Mouse (Mus musculus) forebrain, embryonic 12.5 days (tissue): ENCODE results near the gene Gh. TPM values are rescaled to one million over a fixed set of nuclear protein-coding genes. Genes with fewer than 3 reads are reported as not detected.
A peak's percentile ranks its signal among the peaks of the same experiment; 100 is the strongest.

Source experiments
- ATAC-seq: fragments of 200-750 bp; cut with Nextera tagmentation; 2 replicates; pipeline ENCODE4 v1.8.0; 2017; ENCODE audit warnings: moderate TSS enrichment; ENCODE audit not compliant: low FRiP score
- H3K27ac ChIP-seq: fragments of 300-500 bp; sonication (generic); 2 replicates; pipeline ENCODE4 v1.5.1; 2016; ENCODE audit warnings: mild to moderate bottlenecking
- H3K27me3 ChIP-seq: fragments of 300-500 bp; sonication (generic); 2 replicates; pipeline ENCODE4 v1.6.1; 2016; ENCODE audit warnings: mild to moderate bottlenecking
- H3K36me3 ChIP-seq: fragments of 300-500 bp; sonication (generic); replicated peaks from 2 replicates; pipeline ENCODE4 v1.6.1; 2016; ENCODE audit warnings: mild to moderate bottlenecking
- H3K4me1 ChIP-seq: fragments of 300-500 bp; sonication (generic); 2 replicates; pipeline ENCODE4 v1.6.1; 2016
- H3K4me2 ChIP-seq: fragments of 300-500 bp; sonication (generic); 2 replicates; pipeline ENCODE4 v1.6.1; 2016; ENCODE audit warnings: mild to moderate bottlenecking, moderate library complexity
- H3K4me3 ChIP-seq: fragments of 300-500 bp; sonication (generic); replicated peaks from 2 replicates; pipeline ENCODE4 v1.5.1; 2016; ENCODE audit warnings: mild to moderate bottlenecking
- H3K9ac ChIP-seq: fragments of 300-500 bp; sonication (generic); 2 replicates; pipeline ENCODE4 v1.6.1; 2016; ENCODE audit warnings: mild to moderate bottlenecking
- H3K9me3 ChIP-seq: fragments of 300-500 bp; sonication (generic); 2 replicates; pipeline ENCODE4 v1.6.1; 2016
- WGBS: fragments of 180-500 bp; shearing (Covaris S2); methylation state at CpG from one replicate; pipeline ENCODE4 v1.1.7; 2016; 5-methylcytosine and 5-hydroxymethylcytosine counted together
- polyA plus RNA-seq: library from polyadenylated mRNA; unstranded; fragments of >200 nt; fragmentation: Nextera tagmentation; extraction: Ambion mirVana; gene quantifications from 2 replicates; pipeline ENCODE4 v1.2.1, GENCODE M21; 2016

Gene Gh
- polyA plus RNA-seq, 1 experiment from 2014 or later, result not detected

DNA sequence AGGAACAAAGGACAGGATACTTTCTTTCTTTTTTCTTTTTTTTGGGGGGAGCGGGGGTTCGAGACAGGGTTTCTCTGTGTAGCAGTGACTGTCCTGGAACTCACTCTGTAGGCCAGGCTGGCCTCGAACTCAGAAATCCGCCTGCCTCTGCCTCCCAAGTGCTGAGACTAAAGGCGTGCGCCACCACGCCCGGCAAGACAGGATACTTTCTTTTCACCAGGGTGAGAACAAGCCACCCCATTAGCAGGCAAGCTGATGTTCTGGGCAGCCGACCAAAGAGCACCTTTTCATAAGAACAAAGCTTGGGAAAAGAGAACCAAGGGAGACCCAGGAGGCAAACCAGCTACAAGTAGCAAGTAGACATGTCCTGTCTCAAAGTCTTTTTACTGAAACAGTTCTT is 5.1 kb upstream of the Gh start:
- Histone ChIP-seq H3K9me3 (no peaks in the 10 kb centered on the region), H3K4me3 (no peak overlapping the region), H3K36me3 (no peaks in the 10 kb centered on the region), H3K27ac (no peak overlapping the region), H3K4me1 (no peaks in the 10 kb centered on the region), H3K4me2 (no peak overlapping the region), H3K9ac (no peak overlapping the region), H3K27me3 (no peaks in the 10 kb centered on the region)
- ATAC-seq, result no peak
- 81% methylated on average over 9 of the region's 9 CpGs for WGBS

DNA sequence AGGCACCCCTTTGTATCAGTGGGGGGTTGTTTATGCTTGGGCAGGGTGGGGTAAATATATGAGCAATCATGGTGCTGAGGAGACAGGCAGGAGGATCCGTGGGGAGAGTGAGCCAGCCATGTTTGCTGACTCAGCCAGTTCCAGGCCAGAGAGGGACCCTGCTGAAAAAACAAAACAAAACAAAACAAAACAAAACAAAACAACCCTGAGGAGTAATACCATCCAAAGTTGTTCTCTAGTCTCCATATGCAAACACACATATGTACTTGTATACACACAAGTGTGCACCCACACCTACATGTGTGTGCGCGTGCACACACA is 4.4 kb upstream of the Gh start:
- Histone ChIP-seq H3K9me3 (no peaks in the 10 kb centered on the region), H3K4me2 (no peak overlapping the region), H3K27ac (no peak overlapping the region), H3K9ac (no peak overlapping the region), H3K4me1 (no peaks in the 10 kb centered on the region), H3K4me3 (no peak overlapping the region), H3K36me3 (no peaks in the 10 kb centered on the region), H3K27me3 (no peaks in the 10 kb centered on the region)
- no peak for ATAC-seq
- 90% methylated on average over 3 of the region's 3 CpGs for WGBS

- Histone ChIP-seq H3K4me2 (no peak overlapping the region), H3K4me1 (no peaks in the 10 kb centered on the region), H3K27ac (no peak overlapping the region), H3K27me3 (no peaks in the 10 kb centered on the region), H3K9me3 (no peaks in the 10 kb centered on the region), H3K36me3 (no peaks in the 10 kb centered on the region), H3K9ac (no peak overlapping the region), H3K4me3 (no peak overlapping the region)
- no peak for ATAC-seq
- WGBS, result 83% methylated on average over 10 of the region's 10 CpGs
Measured at GRCm38 (mm10) chr11:106305348-106306064, 3.8 kb upstream of the Gh start.

GRCm38 (mm10) chr11:106302634-106303033 is 969 bp upstream of the Gh start:
- WGBS, result 24% methylated on average over 2 of the region's 2 CpGs
- Histone ChIP-seq H3K4me1 (no peaks in the 10 kb centered on the region), H3K9ac (no peak overlapping the region), H3K27me3 (no peaks in the 10 kb centered on the region), H3K4me3 (no peak overlapping the region), H3K36me3 (no peaks in the 10 kb centered on the region), H3K27ac (no peak overlapping the region), H3K4me2 (no peak overlapping the region), H3K9me3 (no peaks in the 10 kb centered on the region)
- no peak for ATAC-seq

- ATAC-seq, result no peak
- H3K9ac ChIP-seq, result no peak overlapping the region
- H3K4me3 ChIP-seq, result no peak overlapping the region
- H3K36me3 ChIP-seq, result no peaks in the 10 kb centered on the region
- H3K4me1 ChIP-seq, result no peaks in the 10 kb centered on the region
- no peak overlapping the region for H3K4me2 ChIP-seq
- no peaks in the 10 kb centered on the region for H3K9me3 ChIP-seq
- no peak overlapping the region for H3K27ac ChIP-seq
- H3K27me3 ChIP-seq, result no peaks in the 10 kb centered on the region
- WGBS, result 92% methylated on average over 2 of the region's 2 CpGs
Measured at GRCm38 (mm10) chr11:106291861-106292260, 9.8 kb downstream of the Gh start.

GRCm38 (mm10) chr11:106290376-106290775 is 11.3 kb downstream of the Gh start:
- Histone ChIP-seq H3K27me3 (no peaks in the 10 kb centered on the region), H3K4me1 (no peaks in the 10 kb centered on the region), H3K36me3 (no peaks in the 10 kb centered on the region), H3K27ac (no peak overlapping the region), H3K9ac (no peak overlapping the region), H3K9me3 (no peaks in the 10 kb centered on the region), H3K4me2 (no peak overlapping the region), H3K4me3 (no peak overlapping the region)
- ATAC-seq, result no peak
- 91% methylated on average over 5 of the region's 5 CpGs for WGBS

DNA sequence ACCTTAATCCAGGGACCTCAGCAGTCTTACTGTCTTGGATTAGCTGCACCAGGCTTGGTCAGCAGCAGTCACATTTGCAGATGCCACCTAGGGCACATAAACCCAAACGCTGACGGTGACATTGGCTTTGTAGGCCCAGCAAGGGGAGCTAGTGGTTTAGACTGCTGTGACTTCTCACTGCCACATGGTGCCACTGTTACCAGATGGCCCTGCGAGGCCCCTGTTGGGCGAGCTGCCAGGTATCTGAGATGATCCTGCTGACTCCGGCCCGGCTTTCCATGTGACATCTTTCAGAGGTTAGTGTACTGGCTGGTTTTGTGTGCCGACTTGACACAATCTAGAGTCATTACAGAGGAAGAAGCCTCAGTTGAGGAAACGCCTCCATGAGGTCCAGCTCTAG is 12.3 kb downstream of the Gh start:
- Histone ChIP-seq H3K4me1 (no peaks in the 10 kb centered on the region), H3K9me3 (no peaks in the 10 kb centered on the region), H3K27me3 (no peaks in the 10 kb centered on the region), H3K27ac (no peak overlapping the region), H3K36me3 (no peaks in the 10 kb centered on the region), H3K9ac (no peak overlapping the region), H3K4me3 (no peak overlapping the region), H3K4me2 (no peak overlapping the region)
- 77% methylated on average over 8 of the region's 8 CpGs for WGBS
- ATAC-seq, result no peak

- 82% methylated on average over 11 of the region's 11 CpGs for WGBS
- Histone ChIP-seq H3K4me3 (no peak overlapping the region), H3K4me1 (no peaks in the 10 kb centered on the region), H3K9me3 (no peaks in the 10 kb centered on the region), H3K27me3 (no peaks in the 10 kb centered on the region), H3K4me2 (no peak overlapping the region), H3K36me3 (no peaks in the 10 kb centered on the region), H3K27ac (no peak overlapping the region), H3K9ac (no peak overlapping the region)
- no peak for ATAC-seq
Measured at GRCm38 (mm10) chr11:106286987-106287386, 14.7 kb downstream of the Gh start.

DNA sequence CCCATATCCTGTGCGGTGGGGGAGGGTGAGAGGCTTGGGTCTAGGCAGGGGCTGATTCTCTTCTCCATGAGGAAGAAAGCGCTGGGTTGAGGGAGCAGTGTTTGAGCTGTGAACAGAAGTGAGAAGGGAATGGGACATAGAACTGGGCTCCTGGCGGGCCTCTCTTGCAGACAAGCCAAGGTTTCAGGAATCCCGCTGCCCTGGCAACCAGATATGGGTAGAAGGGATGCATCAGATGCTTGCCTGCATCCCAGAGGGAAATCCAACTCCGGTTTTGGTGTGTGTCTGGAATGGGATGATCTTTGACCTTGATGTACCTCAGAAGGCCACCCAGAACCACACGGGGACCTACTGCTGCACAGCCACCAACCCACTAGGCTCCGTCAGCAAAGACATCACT is 15.5 kb downstream of the Gh start:
- no peak for ATAC-seq
- no peak overlapping the region for H3K27ac ChIP-seq
- H3K36me3 ChIP-seq, result no peaks in the 10 kb centered on the region
- H3K9me3 ChIP-seq, result no peaks in the 10 kb centered on the region
- H3K4me3 ChIP-seq, result no peak overlapping the region
- whole genome bisulfite sequencing, result 85% methylated on average over 7 of the region's 7 CpGs
- no peaks in the 10 kb centered on the region for H3K27me3 ChIP-seq
- no peaks in the 10 kb centered on the region for H3K4me1 ChIP-seq
- no peak overlapping the region for H3K4me2 ChIP-seq
- no peak overlapping the region for H3K9ac ChIP-seq

DNA sequence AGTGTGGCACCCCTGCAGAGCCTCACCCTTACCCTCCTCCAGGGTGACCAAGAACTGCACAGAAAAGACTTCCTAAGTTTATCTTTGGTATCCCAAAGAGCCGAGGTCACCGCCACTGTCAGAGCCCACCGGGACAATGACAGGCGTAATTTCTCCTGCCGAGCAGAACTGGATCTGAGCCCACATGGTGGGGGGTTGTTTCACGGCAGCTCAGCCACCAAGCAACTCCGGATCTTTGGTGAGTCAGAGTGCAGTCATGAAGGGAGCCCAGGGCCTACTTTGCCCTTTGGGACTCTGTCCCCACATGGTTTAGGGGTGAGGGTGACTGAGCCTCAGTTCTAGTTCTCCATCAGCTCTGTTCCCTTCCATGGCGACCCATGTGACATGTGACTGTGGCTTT is 17.5 kb downstream of the Gh start:
- no peak overlapping the region for H3K27ac ChIP-seq
- no peaks in the 10 kb centered on the region for H3K4me1 ChIP-seq
- no peaks in the 10 kb centered on the region for H3K27me3 ChIP-seq
- no peak overlapping the region for H3K4me3 ChIP-seq
- no peak overlapping the region for H3K9ac ChIP-seq
- no peaks in the 10 kb centered on the region for H3K36me3 ChIP-seq
- no peaks in the 10 kb centered on the region for H3K9me3 ChIP-seq
- no peak for ATAC-seq
- H3K4me2 ChIP-seq, result no peak overlapping the region
- 75% methylated on average over 8 of the region's 8 CpGs for WGBS

- no peak overlapping the region for H3K4me2 ChIP-seq
- H3K4me3 ChIP-seq, result no peak overlapping the region
- no peak overlapping the region for H3K9ac ChIP-seq
- H3K9me3 ChIP-seq, result no peaks in the 10 kb centered on the region
- WGBS, result 79% methylated on average over 4 of the region's 4 CpGs
- no peaks in the 10 kb centered on the region for H3K4me1 ChIP-seq
- ATAC-seq, result no peak
- H3K36me3 ChIP-seq, result no peaks in the 10 kb centered on the region
- H3K27ac ChIP-seq, result no peak overlapping the region
- peaks cover 3% of the 10 kb centered on the region; the same call in 1 of the 2 replicates for H3K27me3 ChIP-seq
Measured at GRCm38 (mm10) chr11:106283371-106283770, 18.3 kb downstream of the Gh start.

DNA sequence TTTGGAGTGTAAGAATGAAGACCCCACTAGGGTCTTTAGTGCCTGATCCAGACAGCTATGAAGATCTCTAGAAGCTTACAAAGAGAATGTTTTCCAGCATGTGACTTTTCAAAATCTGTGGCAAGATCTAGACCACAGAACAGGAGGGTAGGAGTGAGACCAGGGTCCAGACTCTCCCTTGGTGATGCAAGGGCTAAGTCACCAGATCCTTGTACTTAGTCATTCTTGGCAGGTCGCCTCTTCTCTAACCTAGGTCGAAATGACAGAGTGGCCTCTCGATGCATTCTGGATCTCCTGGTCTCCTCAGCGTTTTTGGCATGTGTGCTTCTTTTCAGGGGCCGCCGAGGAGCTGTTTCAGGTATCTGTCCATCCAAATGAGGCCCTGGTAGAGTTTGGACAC is 19.2 kb downstream of the Gh start:
- H3K4me1 ChIP-seq, result no peaks in the 10 kb centered on the region
- no peaks in the 10 kb centered on the region for H3K36me3 ChIP-seq
- no peak overlapping the region for H3K9ac ChIP-seq
- H3K4me3 ChIP-seq, result no peak overlapping the region
- 88% methylated on average over 6 of the region's 6 CpGs for WGBS
- no peak for ATAC-seq
- no peak overlapping the region for H3K4me2 ChIP-seq
- H3K9me3 ChIP-seq, result no peaks in the 10 kb centered on the region
- no peak overlapping the region for H3K27ac ChIP-seq
- peaks cover 3% of the 10 kb centered on the region; the same call in 1 of the 2 replicates for H3K27me3 ChIP-seq

DNA sequence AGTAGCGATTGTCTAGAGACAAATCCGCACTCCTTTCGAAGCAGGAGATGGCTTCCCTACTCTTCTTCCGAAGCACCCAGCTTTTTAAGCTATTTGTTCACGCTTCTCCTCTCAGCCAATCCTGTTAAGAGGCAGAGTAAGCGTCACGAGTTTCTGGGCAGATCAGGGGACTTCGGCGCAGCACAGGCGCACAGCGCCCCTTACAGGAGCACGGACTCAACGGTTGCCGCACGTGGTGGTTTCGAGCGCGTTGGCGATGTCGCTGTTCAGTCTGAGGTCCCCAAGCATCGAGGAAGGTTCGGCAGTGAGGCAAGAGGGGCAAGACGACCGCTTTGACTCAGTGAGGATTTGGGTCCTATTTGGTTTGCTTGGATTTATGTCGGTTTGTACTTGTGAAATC is 25.2 kb downstream of the Gh start, which contains the start of gene Tcam1:
Tcam1 (plus strand) TSS at position 219 of the 400 bp plus-strand sequence.
- peak within 1 kb of the TSS; percentile 39 for H3K4me2 ChIP-seq
- ATAC-seq, result peak; percentile 57
- H3K9ac ChIP-seq, result no peak within 1 kb of the TSS
- H3K27me3 ChIP-seq, result peaks cover 3% of the 10 kb centered on the region; the same call in 1 of the 2 replicates
- H3K9me3 ChIP-seq, result no peaks in the 10 kb centered on the region
- H3K4me1 ChIP-seq, result peaks cover 14% of the 10 kb centered on the region
- H3K27ac ChIP-seq, result no peak within 1 kb of the TSS
- WGBS, result 11% methylated on average over 25 of the region's 25 CpGs
- no peak within 1 kb of the TSS for H3K4me3 ChIP-seq
- no peaks in the 10 kb centered on the region for H3K36me3 ChIP-seq
